Comparison of ENCODE assay signal across 15 mouse cellular contexts in genomic region chr3:59341647-59342427, GRCm38 (mm10). TPM values are rescaled to one million over a fixed set of nuclear protein-coding genes. Genes with fewer than 3 reads are reported as not detected.
DNase-seq lines count a peak whose midpoint lies in the region; ATAC-seq and TF ChIP-seq lines count a peak whose summit lies in the region.
"Had no signal": no experiment of that assay in that cellular context is flagged by ENCODE, and none has a peak within 500 bp of the region (broad histone marks: within the 10 kb centered on the region; RNA-seq: fewer than 3 reads in every experiment).

No protein-coding gene starts in this region.

- 61% methylated on average over 11 of the region's 11 CpGs for WGBS in embryonic facial prominence, embryonic 12.5 days
- WGBS in embryonic facial prominence, embryonic 10.5 days: 81% methylated on average over 11 of the region's 11 CpGs
- WGBS in lung, postnatal 0 days: 64% methylated on average over 11 of the region's 11 CpGs
- 59% methylated on average over 11 of the region's 11 CpGs for WGBS in limb, embryonic 14.5 days
- 65% methylated on average over 11 of the region's 11 CpGs for WGBS in stomach, embryonic 16.5 days

- H3K36me3 ChIP-seq in embryonic facial prominence, embryonic 12.5 days: 0 out of 2 replicates have a peak, but pooled peaks cover 5% of the 10 kb centered on the region
- peaks cover 6% of the 10 kb centered on the region; the same call in 1 of the 2 replicates for H3K36me3 ChIP-seq in embryonic facial prominence, embryonic 10.5 days (replicated peaks)
- no peaks in the 10 kb centered on the region for H3K36me3 ChIP-seq in lung, postnatal 0 days (ENCODE audit: insufficient read depth, low read length)
- peaks cover 20% of the 10 kb centered on the region for H3K36me3 ChIP-seq in limb, embryonic 14.5 days (ENCODE audit: control insufficient read depth, insufficient read depth, low read length)
- no peaks in the 10 kb centered on the region for H3K36me3 ChIP-seq in stomach, embryonic 16.5 days (ENCODE audit: control insufficient read depth, insufficient read depth, low read length)
- H3K36me3 ChIP-seq: hindbrain, embryonic 10.5 days; midbrain, embryonic 15.5 days had no signal

- H3K27ac ChIP-seq in embryonic facial prominence, embryonic 12.5 days: no peak overlapping the region
- no peak overlapping the region for H3K27ac ChIP-seq in embryonic facial prominence, embryonic 10.5 days (replicated peaks)
- H3K27ac ChIP-seq in lung, postnatal 0 days (ENCODE audit: low read length): no peak overlapping the region
- no peak overlapping the region for H3K27ac ChIP-seq in limb, embryonic 14.5 days (replicated peaks; ENCODE audit: low read depth, low read length)
- no peak overlapping the region for H3K27ac ChIP-seq in stomach, embryonic 16.5 days (ENCODE audit: low read length)
- H3K27ac ChIP-seq: heart, adult 2 months; hindbrain, embryonic 10.5 days; kidney, postnatal 0 days; liver, embryonic 14.5 days; midbrain, embryonic 15.5 days had no signal

- no peak for DNase-seq in embryonic facial prominence, embryonic 10.5 days (ENCODE audit: low spot score)
- peak; percentile 15 for DNase-seq in lung, postnatal 0 days (ENCODE audit: low spot score)
- DNase-seq in lung, postnatal 10 days: no peak
- peak; percentile 15 for DNase-seq in limb, embryonic 14.5 days (ENCODE audit: low spot score)
- no peak for DNase-seq in urinary bladder, postnatal 10 days (ENCODE audit: low spot score)
- DNase-seq in heart, adult 11 months: no peak
- DNase-seq: heart, adult 2 months had no signal

- H3K4me2 ChIP-seq in embryonic facial prominence, embryonic 12.5 days (replicated peaks): peak overlapping the region; percentile 37
- no peak overlapping the region for H3K4me2 ChIP-seq in lung, postnatal 0 days (replicated peaks; ENCODE audit: low read depth, low read length)
- peak overlapping the region; percentile 39 for H3K4me2 ChIP-seq in limb, embryonic 14.5 days (replicated peaks; ENCODE audit: low read depth, low read length, severe bottlenecking)
- H3K4me2 ChIP-seq in stomach, embryonic 16.5 days (ENCODE audit: low read depth, low read length): peak overlapping the region; percentile 46
- H3K4me2 ChIP-seq: midbrain, embryonic 15.5 days had no signal

- H3K9me3 ChIP-seq in embryonic facial prominence, embryonic 12.5 days: no peaks in the 10 kb centered on the region
- no peaks in the 10 kb centered on the region for H3K9me3 ChIP-seq in embryonic facial prominence, embryonic 10.5 days
- H3K9me3 ChIP-seq in lung, postnatal 0 days (ENCODE audit: low read length): no peaks in the 10 kb centered on the region
- H3K9me3 ChIP-seq in limb, embryonic 14.5 days (ENCODE audit: control insufficient read depth, low read length): no peaks in the 10 kb centered on the region
- no peaks in the 10 kb centered on the region for H3K9me3 ChIP-seq in stomach, embryonic 16.5 days (replicated peaks; ENCODE audit: control insufficient read depth, low read length)
- H3K9me3 ChIP-seq: hindbrain, embryonic 10.5 days; midbrain, embryonic 15.5 days had no signal

- H3K4me3 ChIP-seq in embryonic facial prominence, embryonic 12.5 days: 0 out of 2 replicates have a peak overlapping the region, but pooled peaks have one; percentile 6
- H3K4me3 ChIP-seq in embryonic facial prominence, embryonic 10.5 days: no peak overlapping the region
- no peak overlapping the region for H3K4me3 ChIP-seq in lung, postnatal 0 days (ENCODE audit: low read depth, low read length)
- H3K4me3 ChIP-seq in limb, embryonic 14.5 days (replicated peaks; ENCODE audit: low read length): peak overlapping the region; percentile 23
- peak overlapping the region; percentile 20 for H3K4me3 ChIP-seq in stomach, embryonic 16.5 days (replicated peaks; ENCODE audit: low read length)
- H3K4me3 ChIP-seq: erythroblast, embryonic 14.5 days; heart, adult 2 months; hindbrain, embryonic 10.5 days; midbrain, embryonic 15.5 days had no signal

- TF ChIP-seq EP300 in lung, postnatal 0 days (IDR thresholded peaks at IDR 0.05): no peak

- no peak for TF ChIP-seq CTCF in lung, postnatal 0 days (IDR thresholded peaks at IDR 0.05)

- no peak overlapping the region for H3K9ac ChIP-seq in embryonic facial prominence, embryonic 12.5 days
- H3K9ac ChIP-seq in lung, postnatal 0 days (replicated peaks; ENCODE audit: low read depth): no peak overlapping the region
- no peak overlapping the region for H3K9ac ChIP-seq in limb, embryonic 14.5 days (ENCODE audit: low read depth, low read length, severe bottlenecking)
- H3K9ac ChIP-seq in stomach, embryonic 16.5 days (ENCODE audit: low read length): no peak overlapping the region
- H3K9ac ChIP-seq: liver, embryonic 14.5 days; midbrain, embryonic 15.5 days had no signal

- no peak for TF ChIP-seq POLR2A in limb, embryonic 14.5 days (IDR thresholded peaks at IDR 0.05; ENCODE audit: borderline replicate concordance, extremely low read depth, insufficient read depth, insufficient read length)

- 0 out of 2 replicates have a peak, but pooled peaks cover 6% of the 10 kb centered on the region for H3K4me1 ChIP-seq in embryonic facial prominence, embryonic 12.5 days
- peaks cover 14% of the 10 kb centered on the region for H3K4me1 ChIP-seq in embryonic facial prominence, embryonic 10.5 days
- no peaks in the 10 kb centered on the region for H3K4me1 ChIP-seq in lung, postnatal 0 days (ENCODE audit: insufficient read depth, low read depth, low read length)
- peaks cover 7% of the 10 kb centered on the region for H3K4me1 ChIP-seq in limb, embryonic 14.5 days (ENCODE audit: control insufficient read depth, insufficient read depth, low read length)
- no peaks in the 10 kb centered on the region for H3K4me1 ChIP-seq in stomach, embryonic 16.5 days (ENCODE audit: control insufficient read depth, insufficient read depth, low read length)

- ATAC-seq in embryonic facial prominence, embryonic 12.5 days (ENCODE audit: insufficient number of reproducible peaks, insufficient read depth, low FRiP score, low TSS enrichment): no peak
- no peak for ATAC-seq in lung, postnatal 0 days
- ATAC-seq in limb, embryonic 14.5 days (ENCODE audit: low FRiP score, low read depth): no peak
- ATAC-seq in stomach, embryonic 16.5 days (ENCODE audit: insufficient read depth, low FRiP score): no peak
- ATAC-seq: activated CD4-positive, CD25-positive, alpha-beta regulatory T cell, adult 4 months; midbrain, embryonic 15.5 days had no signal

- no peaks in the 10 kb centered on the region for H3K27me3 ChIP-seq in embryonic facial prominence, embryonic 12.5 days
- no peaks in the 10 kb centered on the region for H3K27me3 ChIP-seq in embryonic facial prominence, embryonic 10.5 days (replicated peaks; ENCODE audit: low read depth, poor library complexity, severe bottlenecking)
- H3K27me3 ChIP-seq in lung, postnatal 0 days (replicated peaks; ENCODE audit: insufficient read depth, low read length): no peaks in the 10 kb centered on the region
- no peaks in the 10 kb centered on the region for H3K27me3 ChIP-seq in limb, embryonic 14.5 days (ENCODE audit: control insufficient read depth, insufficient read depth, low read length)
- H3K27me3 ChIP-seq in stomach, embryonic 16.5 days (ENCODE audit: control insufficient read depth, insufficient read depth, low read length): no peaks in the 10 kb centered on the region
- H3K27me3 ChIP-seq: midbrain, embryonic 15.5 days had no signal

RNA-seq across cellular contexts. Expression of gene Igsf10, which starts 2.4 kb away (rescaled TPM):
- 15.4 and 17.3 TPM in 2 replicates for polyA plus RNA-seq in embryonic facial prominence, embryonic 12.5 days (2016; fragmentation: Nextera tagmentation; extraction: Ambion mirVana)
- polyA plus RNA-seq in embryonic facial prominence, embryonic 10.5 days (2016; fragmentation: Nextera tagmentation; extraction: Ambion mirVana): 4.6 and 5.7 TPM in 2 replicates
- polyA plus RNA-seq in lung, postnatal 0 days (2015; fragmentation: Nextera tagmentation; extraction: Ambion mirVana): 2.8 and 3.4 TPM in 2 replicates
- polyA plus RNA-seq in limb, embryonic 14.5 days (2012; rRNA removed): 18.5 and 20.5 TPM in 2 replicates
- 19.1 and 21.2 TPM in 2 replicates for polyA plus RNA-seq in limb, embryonic 14.5 days (2014; fragmentation: Nextera tagmentation; extraction: Ambion mirVana)
- 10.3 and 10.8 TPM in 2 replicates for polyA plus RNA-seq in stomach, embryonic 16.5 days (2015; fragmentation: Nextera tagmentation; extraction: Ambion mirVana)
- polyA plus RNA-seq: activated CD4-positive, CD25-positive, alpha-beta regulatory T cell, adult 4 months; erythroblast, embryonic 14.5 days had no signal

Comparison
In these comparisons a context has a peak if more than half of its experiments do, and no peak if none do; other contexts are left out.
1. H3K4me3 ChIP-seq: peak in embryonic facial prominence, embryonic 12.5 days (single experiment), limb, embryonic 14.5 days (single experiment) and stomach, embryonic 16.5 days (single experiment); none in embryonic facial prominence, embryonic 10.5 days (single experiment) and lung, postnatal 0 days (single experiment).
2. DNase-seq: peak in lung, postnatal 0 days (single experiment) and limb, embryonic 14.5 days (single experiment); none in embryonic facial prominence, embryonic 10.5 days (single experiment), lung, postnatal 10 days (single experiment), urinary bladder, postnatal 10 days (single experiment) and heart, adult 11 months (single experiment).